Mouse (Mus musculus) heart, postnatal 0 days (tissue): ENCODE measurements around the gene Ptpn18. TPM values are rescaled to one million over a fixed set of nuclear protein-coding genes. Genes with fewer than 3 reads are reported as not detected.

ENCODE experiments used
- ATAC-seq: fragments of 200-750 bp; cut with Nextera tagmentation; 2 replicates; pipeline ENCODE4 v1.8.0; 2017; ENCODE audit warnings: low read depth, moderate number of reproducible peaks, moderate library complexity; ENCODE audit not compliant: insufficient read depth
- DNase-seq: peaks from one replicate; pipeline ENCODE4 v3.0.0-alpha.2; 2016; ENCODE audit warnings: low spot score
- H3K27ac ChIP-seq: fragments of 300-500 bp; sonication (generic); 2 replicates; pipeline ENCODE4 v1.5.1; 2014; ENCODE audit warnings: low read depth, mild to moderate bottlenecking
- H3K27me3 ChIP-seq: fragments of 300-500 bp; sonication (generic); 2 replicates; pipeline ENCODE4 v1.6.1; 2014; ENCODE audit warnings: low read length, mixed read lengths; ENCODE audit not compliant: control insufficient read depth, insufficient read depth
- H3K36me3 ChIP-seq: fragments of 300-500 bp; sonication (generic); replicated peaks from 2 replicates; pipeline ENCODE4 v1.6.1; 2014; ENCODE audit warnings: low read length, mixed read lengths; ENCODE audit not compliant: control insufficient read depth, insufficient read depth
- H3K4me1 ChIP-seq: fragments of 300-500 bp; sonication (generic); 2 replicates; pipeline ENCODE4 v1.6.1; 2014; ENCODE audit warnings: antibody characterized with exemption; ENCODE audit not compliant: control insufficient read depth, insufficient read depth
- H3K4me2 ChIP-seq: fragments of 300-500 bp; sonication (generic); 2 replicates; pipeline ENCODE4 v1.6.1; 2014; ENCODE audit warnings: low read depth, mild to moderate bottlenecking, low read length, moderate library complexity
- H3K4me3 ChIP-seq: fragments of 300-500 bp; sonication (generic); 2 replicates; pipeline ENCODE4 v1.5.1; 2014; ENCODE audit warnings: low read depth, low read length
- H3K9ac ChIP-seq: fragments of 300-500 bp; sonication (generic); replicated peaks from 2 replicates; pipeline ENCODE4 v1.6.1; 2014; ENCODE audit warnings: low read depth, low read length, mixed read lengths
- H3K9me3 ChIP-seq: fragments of 300-500 bp; sonication (generic); replicated peaks from 2 replicates; pipeline ENCODE4 v1.6.1; 2016; ENCODE audit warnings: low read length; ENCODE audit not compliant: control insufficient read depth
- CTCF ChIP-seq: IDR thresholded peaks from 2 replicates; pipeline ENCODE4 v1.5.1; 2016; ENCODE audit warnings: antibody characterized with exemption, control low read depth, low read depth
- EP300 ChIP-seq: IDR thresholded peaks from 2 replicates; pipeline ENCODE4 v1.6.1; 2016; ENCODE audit warnings: antibody characterized with exemption, low read depth
- WGBS: fragments of 180-500 bp; shearing (Covaris S2); extraction: QIAGEN DNeasy Blood & Tissue Kit; methylation state at CpG from one replicate; pipeline ENCODE4 v1.1.7; 2014; 5-methylcytosine and 5-hydroxymethylcytosine counted together
- polyA plus RNA-seq: library from polyadenylated mRNA; unstranded; fragments of >200 nt; fragmentation: Nextera tagmentation; extraction: Ambion mirVana; gene quantifications from 2 replicates; pipeline ENCODE4 v1.2.1, GENCODE M21; 2015
- total RNA-seq: library from RNA; depleted of rRNA; stranded (reverse); fragments of >200 nt; gene quantifications from 2 replicates; pipeline ENCODE4 v1.2.3, GENCODE M21; 2014; ENCODE audit warnings: low replicate concordance

Ptpn18 gene
- total and polyA plus RNA-seq, 2 experiments from 2014 or later = 4.7 to 10.7 TPM

DNA sequence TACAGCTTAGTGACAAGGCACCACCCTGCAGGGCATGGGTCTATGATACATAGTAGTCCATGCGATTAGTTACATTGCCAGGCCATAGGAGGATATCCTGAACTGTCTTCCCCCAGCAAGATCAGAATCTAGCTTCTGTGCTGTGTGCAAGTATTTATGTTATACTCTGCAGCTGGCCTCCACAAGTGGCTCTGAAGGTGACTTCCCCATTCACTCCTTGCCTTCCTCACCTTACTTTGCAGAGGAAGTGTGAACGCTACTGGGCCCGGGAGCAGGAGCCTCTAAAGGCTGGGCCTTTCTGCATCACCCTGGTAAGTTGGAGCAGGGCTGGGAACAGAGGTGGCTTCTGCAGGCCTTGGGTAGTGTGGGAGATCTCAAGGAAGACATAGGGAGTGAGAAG is 8.5 kb downstream of the Ptpn18 start:
- 62% methylated on average over 3 of the region's 3 CpGs for WGBS
- Histone ChIP-seq H3K4me1 (peaks cover 8% of the 10 kb centered on the region; the same call in 1 of the 2 replicates), H3K27ac (no peak overlapping the region)

DNA sequence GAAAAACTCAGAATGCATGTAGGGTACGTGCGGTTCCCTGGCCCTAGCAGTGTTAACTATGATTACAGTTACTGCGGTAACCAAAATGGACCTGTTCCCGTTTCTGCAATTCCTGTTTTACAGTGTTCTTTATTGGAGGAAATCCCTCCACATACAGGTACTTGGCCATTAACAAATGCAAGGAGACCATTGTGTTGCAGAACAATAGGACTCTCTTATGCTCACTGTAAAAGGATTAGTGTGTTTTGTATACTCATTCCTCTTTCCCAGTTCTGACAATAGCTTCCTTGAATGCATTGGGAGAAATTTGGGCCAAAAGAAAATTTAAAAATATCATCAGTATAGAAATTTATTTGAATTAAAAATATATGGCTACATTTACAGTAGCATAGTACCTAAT is 8.9 kb downstream of the Ptpn18 start:
- 84% methylated on average over 4 of the region's 4 CpGs for WGBS

More for the DNA sequence above, 8.5 kb downstream of the Ptpn18 start:
- Histone ChIP-seq H3K27me3 (no peaks in the 10 kb centered on the region), H3K4me2 (no peak overlapping the region), H3K9me3 (no peaks in the 10 kb centered on the region), H3K4me3 (no peak overlapping the region), H3K36me3 (no peaks in the 10 kb centered on the region), H3K9ac (no peak overlapping the region)
- DNase-seq (no peak), ATAC-seq (no peak)
- no peak for TF ChIP-seq CTCF
- TF ChIP-seq EP300 = no peak

DNA sequence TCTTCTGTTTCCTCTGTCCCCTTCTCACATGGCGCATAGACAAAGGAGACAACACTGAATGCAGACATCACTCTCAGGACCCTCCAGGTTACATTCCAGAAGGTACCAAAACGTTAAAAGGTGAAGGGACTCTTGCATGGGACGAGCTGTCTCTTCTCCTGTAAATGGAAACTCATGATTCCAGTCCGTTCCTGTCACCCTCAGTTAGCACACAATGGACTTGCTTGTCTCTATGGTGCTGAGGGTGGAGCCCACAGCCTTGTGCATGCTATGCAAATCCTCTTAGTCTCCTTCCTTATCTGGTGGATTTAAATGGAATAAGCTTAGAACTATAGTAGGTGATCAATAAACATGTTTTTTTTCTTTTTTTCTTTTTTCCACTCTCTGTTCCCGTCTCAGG is 10.2 kb downstream of the Ptpn18 start:
- Histone ChIP-seq H3K4me2 (no peak overlapping the region), H3K4me1 (peaks cover 12% of the 10 kb centered on the region), H3K27ac (no peak overlapping the region), H3K9me3 (no peaks in the 10 kb centered on the region), H3K27me3 (no peaks in the 10 kb centered on the region), H3K9ac (no peak overlapping the region), H3K4me3 (no peak overlapping the region), H3K36me3 (no peaks in the 10 kb centered on the region)
- TF ChIP-seq CTCF = no peak
- no peak for TF ChIP-seq EP300
- WGBS = 77% methylated on average over 5 of the region's 5 CpGs
- DNase-seq (no peak), ATAC-seq (no peak)

More for the DNA sequence above, 8.9 kb downstream of the Ptpn18 start:
- no peaks in the 10 kb centered on the region for H3K36me3 ChIP-seq
- H3K9ac ChIP-seq = no peak overlapping the region
- no peak overlapping the region for H3K27ac ChIP-seq
- H3K4me2 ChIP-seq = no peak overlapping the region
- no peak for ATAC-seq
- no peak overlapping the region for H3K4me3 ChIP-seq
- TF ChIP-seq CTCF = no peak
- TF ChIP-seq EP300 = no peak
- DNase-seq = no peak
- peaks cover 12% of the 10 kb centered on the region for H3K4me1 ChIP-seq
- no peaks in the 10 kb centered on the region for H3K27me3 ChIP-seq
- no peaks in the 10 kb centered on the region for H3K9me3 ChIP-seq

DNA sequence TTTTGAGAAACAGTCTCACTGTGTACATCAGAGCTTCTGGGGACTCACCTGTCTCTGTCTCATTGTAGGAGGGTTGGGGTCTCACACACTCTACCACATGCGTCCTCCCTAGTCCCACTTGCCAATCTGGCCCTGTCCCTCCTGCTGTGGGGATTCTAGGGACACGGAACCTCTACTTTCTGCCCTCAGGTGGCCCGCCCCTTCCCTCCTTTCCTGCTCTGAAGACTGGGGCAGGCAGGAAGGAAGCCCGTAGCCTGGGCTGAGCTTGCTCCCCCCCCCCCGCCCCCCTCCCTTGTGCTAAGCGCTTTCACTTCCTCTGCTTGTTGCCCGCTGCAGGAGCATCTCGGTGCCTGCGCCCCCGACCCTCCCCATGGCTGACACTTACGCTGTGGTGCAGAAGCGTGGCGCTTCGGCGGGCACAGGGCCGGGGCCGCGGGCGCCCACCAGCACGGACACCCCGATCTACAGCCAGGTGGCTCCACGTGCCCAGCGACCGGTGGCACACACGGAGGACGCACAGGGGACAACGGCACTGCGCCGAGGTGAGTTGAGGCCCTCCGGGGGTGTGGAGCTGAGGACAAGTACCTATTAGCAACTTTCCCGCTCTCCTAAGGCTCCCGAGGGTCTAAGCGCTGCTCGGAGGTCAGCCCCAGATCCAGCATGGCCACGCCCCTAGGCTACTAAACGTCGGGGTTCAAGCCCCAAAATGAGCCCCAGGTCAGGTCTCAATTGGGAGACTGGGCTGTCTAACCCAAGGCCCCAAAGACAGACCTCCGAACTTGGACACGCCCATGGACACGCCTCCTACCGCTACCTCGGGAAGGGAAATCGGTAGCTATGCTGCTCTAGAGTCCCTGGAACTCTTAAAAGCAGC is 13.1 kb downstream of the Ptpn18 start:
- DNase-seq (peak; percentile 51), ATAC-seq (peak; percentile 65)
- Histone ChIP-seq H3K9ac (peak overlapping the region; percentile 58), H3K4me1 (peaks cover 12% of the 10 kb centered on the region), H3K9me3 (no peaks in the 10 kb centered on the region), H3K4me2 (peak overlapping the region; percentile 98), H3K4me3 (peak overlapping the region; percentile 70), H3K27me3 (no peaks in the 10 kb centered on the region), H3K36me3 (no peaks in the 10 kb centered on the region), H3K27ac (no peak overlapping the region)
- TF ChIP-seq EP300 (no peak), CTCF (no peak)
- under 1% methylated on average over 42 of the region's 43 CpGs for WGBS

DNA sequence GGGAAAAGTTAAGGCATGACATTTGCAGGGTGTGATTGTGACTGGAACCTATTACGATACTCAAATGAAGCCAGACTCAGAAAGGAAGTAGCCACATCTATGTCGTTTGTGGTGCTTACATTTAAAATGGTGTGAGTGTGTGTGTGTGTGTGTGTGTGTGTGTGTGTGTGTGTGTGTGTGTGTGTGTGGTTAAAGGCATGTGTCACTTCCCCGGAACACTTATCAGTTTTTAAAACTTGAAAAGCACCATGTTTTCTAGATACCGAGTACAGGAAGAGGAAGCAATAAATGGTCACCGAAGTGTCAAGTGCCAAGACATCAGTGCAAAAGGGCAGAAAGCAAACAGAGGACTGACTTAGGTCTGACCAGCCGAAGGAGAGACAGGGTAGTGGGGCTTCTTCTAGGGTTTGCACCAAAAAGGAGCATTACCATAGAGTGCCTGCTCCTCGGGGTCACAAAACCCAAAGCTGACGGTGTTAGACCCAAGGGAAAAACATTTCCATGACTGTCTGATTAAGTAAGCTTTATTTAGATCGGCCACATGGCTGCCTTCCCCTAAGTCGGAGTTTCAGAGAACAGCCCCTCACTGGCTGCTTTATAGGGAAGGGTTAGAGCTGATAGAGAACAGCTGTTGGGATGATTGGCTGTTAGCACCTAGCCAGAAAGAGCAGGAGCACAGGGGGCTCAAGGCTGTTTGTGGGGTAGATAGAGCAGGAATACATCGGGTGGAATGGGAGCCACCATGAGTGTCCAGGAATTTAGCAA is 19.5 kb downstream of the Ptpn18 start:
- WGBS = 10% methylated on average over 11 of the region's 11 CpGs
- Histone ChIP-seq H3K9me3 (no peaks in the 10 kb centered on the region), H3K36me3 (no peaks in the 10 kb centered on the region), H3K4me3 (no peak overlapping the region), H3K4me1 (peaks cover 20% of the 10 kb centered on the region), H3K27ac (no peak overlapping the region), H3K27me3 (no peaks in the 10 kb centered on the region), H3K4me2 (peak overlapping the region; percentile 43; the same call in 1 of the 2 replicates), H3K9ac (no peak overlapping the region)
- TF ChIP-seq CTCF = no peak
- peak; percentile 81 for ATAC-seq
- DNase-seq = peak; percentile 39
